Mouse (Mus musculus): Measurements from ENCODE around the gene P2ry10. TPM values are rescaled to one million over a fixed set of nuclear protein-coding genes. Genes with fewer than 3 reads are reported as not detected.

The P2ry10 gene
- polyA plus RNA-seq, 1 experiment from 2014 or later: not detected

GRCm38 (mm10) chrX:107116333-107116732 lies 28.0 kb downstream of the P2ry10 start:
- 74% methylated on average over 1 of the region's 1 CpGs for WGBS (ENCODE audit: insufficient replicate concordance)
- H3K4me1 ChIP-seq (ENCODE audit: control insufficient read depth, insufficient read depth, low read length): no peaks in the 10 kb centered on the region

GRCm38 (mm10) chrX:107116987-107117386 lies 28.7 kb downstream of the P2ry10 start:
- Histone ChIP-seq H3K9me3 (replicated peaks; ENCODE audit: control insufficient read depth, low read length) (no peaks in the 10 kb centered on the region), H3K36me3 (ENCODE audit: control insufficient read depth, insufficient read depth, low read length) (no peaks in the 10 kb centered on the region), H3K4me2 (no peak overlapping the region), H3K27me3 (ENCODE audit: control insufficient read depth, insufficient read depth, low read length) (no peaks in the 10 kb centered on the region), H3K4me3 (ENCODE audit: low read depth, low read length) (no peak overlapping the region), H3K9ac (ENCODE audit: low read depth, low read length) (no peak overlapping the region), H3K27ac (ENCODE audit: low read depth, low read length) (no peak overlapping the region), H3K4me1 (ENCODE audit: control insufficient read depth, insufficient read depth, low read length) (no peaks in the 10 kb centered on the region)
- no peak for ATAC-seq (replicated peaks; ENCODE audit: insufficient number of reproducible peaks, low FRiP score, low TSS enrichment)
- WGBS (ENCODE audit: insufficient replicate concordance): 72% methylated on average over 1 of the region's 1 CpGs

More at GRCm38 (mm10) chrX:107116333-107116732, 28.0 kb downstream of the P2ry10 start:
- Histone ChIP-seq H3K9ac (ENCODE audit: low read depth, low read length) (no peak overlapping the region), H3K4me2 (no peak overlapping the region), H3K36me3 (ENCODE audit: control insufficient read depth, insufficient read depth, low read length) (no peaks in the 10 kb centered on the region), H3K4me3 (ENCODE audit: low read depth, low read length) (no peak overlapping the region), H3K9me3 (replicated peaks; ENCODE audit: control insufficient read depth, low read length) (no peaks in the 10 kb centered on the region), H3K27ac (ENCODE audit: low read depth, low read length) (no peak overlapping the region), H3K27me3 (ENCODE audit: control insufficient read depth, insufficient read depth, low read length) (no peaks in the 10 kb centered on the region)
- no peak for ATAC-seq (replicated peaks; ENCODE audit: insufficient number of reproducible peaks, low FRiP score, low TSS enrichment)

- 70% methylated on average over 3 of the region's 3 CpGs for WGBS (ENCODE audit: insufficient replicate concordance)
- Histone ChIP-seq H3K9ac (ENCODE audit: low read depth, low read length) (no peak overlapping the region), H3K4me3 (ENCODE audit: low read depth, low read length) (no peak overlapping the region)
Observed at GRCm38 (mm10) chrX:107143184-107143583, 54.9 kb downstream of the P2ry10 start.

DNA sequence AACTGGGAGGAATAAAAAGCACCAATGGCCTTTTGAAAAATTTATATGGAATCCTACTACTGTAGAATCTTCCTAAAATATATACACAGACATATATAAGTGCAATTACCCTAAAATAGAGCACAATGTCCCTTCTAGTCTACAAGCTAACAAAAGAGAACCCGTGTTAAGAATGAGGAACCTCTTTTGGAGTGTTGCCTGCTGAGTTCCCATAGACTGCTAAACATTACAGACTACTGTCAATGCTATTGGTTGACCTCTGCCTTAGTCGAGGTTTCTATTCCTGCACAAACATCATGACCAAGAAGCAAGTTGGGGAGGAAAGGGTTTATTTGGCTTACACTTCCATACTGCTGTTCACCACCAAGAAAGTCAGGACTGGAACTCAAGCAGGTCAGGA lies 55.6 kb downstream of the P2ry10 start:
- no peak overlapping the region for H3K9ac ChIP-seq (ENCODE audit: low read depth, low read length)
- H3K4me3 ChIP-seq (ENCODE audit: low read depth, low read length): no peak overlapping the region
- H3K4me2 ChIP-seq: no peak overlapping the region
- H3K36me3 ChIP-seq (ENCODE audit: control insufficient read depth, insufficient read depth, low read length): no peaks in the 10 kb centered on the region
- no peaks in the 10 kb centered on the region for H3K9me3 ChIP-seq (replicated peaks; ENCODE audit: control insufficient read depth, low read length)
- no peaks in the 10 kb centered on the region for H3K27me3 ChIP-seq (ENCODE audit: control insufficient read depth, insufficient read depth, low read length)
- H3K4me1 ChIP-seq (ENCODE audit: control insufficient read depth, insufficient read depth, low read length): no peaks in the 10 kb centered on the region
- no peak overlapping the region for H3K27ac ChIP-seq (ENCODE audit: low read depth, low read length)
- 46% methylated on average over 2 of the region's 2 CpGs for WGBS (ENCODE audit: insufficient replicate concordance)
- no peak for ATAC-seq (replicated peaks; ENCODE audit: insufficient number of reproducible peaks, low FRiP score, low TSS enrichment)

More at GRCm38 (mm10) chrX:107143184-107143583, 54.9 kb downstream of the P2ry10 start:
- Histone ChIP-seq H3K27me3 (ENCODE audit: control insufficient read depth, insufficient read depth, low read length) (no peaks in the 10 kb centered on the region), H3K4me2 (no peak overlapping the region), H3K4me1 (ENCODE audit: control insufficient read depth, insufficient read depth, low read length) (no peaks in the 10 kb centered on the region), H3K36me3 (ENCODE audit: control insufficient read depth, insufficient read depth, low read length) (no peaks in the 10 kb centered on the region), H3K27ac (ENCODE audit: low read depth, low read length) (no peak overlapping the region), H3K9me3 (replicated peaks; ENCODE audit: control insufficient read depth, low read length) (no peaks in the 10 kb centered on the region)
- ATAC-seq (replicated peaks; ENCODE audit: insufficient number of reproducible peaks, low FRiP score, low TSS enrichment): no peak

DNA sequence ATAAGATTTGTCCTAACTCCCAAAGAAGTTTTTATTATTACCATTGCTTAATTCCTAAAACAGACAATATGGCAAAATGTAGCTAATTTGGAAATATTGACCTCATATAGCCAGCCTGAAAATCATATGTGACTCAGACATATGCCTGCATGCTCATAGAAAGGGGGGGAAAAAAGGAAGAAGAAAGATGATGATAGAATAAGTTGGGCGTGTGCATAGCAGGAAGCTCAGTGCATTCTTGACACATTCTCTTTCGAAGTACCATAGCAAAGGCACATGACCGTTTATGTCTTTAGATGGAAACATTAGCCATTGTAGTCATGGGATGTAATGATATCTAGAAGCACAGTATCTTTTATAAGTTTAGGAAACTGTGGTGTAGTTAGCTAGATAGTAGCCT lies 60.4 kb downstream of the P2ry10 start, which contains the start of gene P2ry10b:
P2ry10b (plus strand) TSS at position 247 of the 400 bp plus-strand sequence.
- no peak for ATAC-seq (replicated peaks; ENCODE audit: insufficient number of reproducible peaks, low FRiP score, low TSS enrichment)
- no peaks in the 10 kb centered on the region for H3K36me3 ChIP-seq (ENCODE audit: control insufficient read depth, insufficient read depth, low read length)
- H3K27ac ChIP-seq (ENCODE audit: low read depth, low read length): peak within 1 kb of the TSS; percentile 50; the same call in 1 of the 2 replicates
- no peak within 1 kb of the TSS for H3K4me2 ChIP-seq
- no peaks in the 10 kb centered on the region for H3K27me3 ChIP-seq (ENCODE audit: control insufficient read depth, insufficient read depth, low read length)
- H3K9ac ChIP-seq (ENCODE audit: low read depth, low read length): no peak within 1 kb of the TSS
- no peaks in the 10 kb centered on the region for H3K4me1 ChIP-seq (ENCODE audit: control insufficient read depth, insufficient read depth, low read length)
- no peak within 1 kb of the TSS for H3K4me3 ChIP-seq (ENCODE audit: low read depth, low read length)
- 75% methylated on average over 3 of the region's 3 CpGs for WGBS (ENCODE audit: insufficient replicate concordance)
- no peaks in the 10 kb centered on the region for H3K9me3 ChIP-seq (replicated peaks; ENCODE audit: control insufficient read depth, low read length)

DNA sequence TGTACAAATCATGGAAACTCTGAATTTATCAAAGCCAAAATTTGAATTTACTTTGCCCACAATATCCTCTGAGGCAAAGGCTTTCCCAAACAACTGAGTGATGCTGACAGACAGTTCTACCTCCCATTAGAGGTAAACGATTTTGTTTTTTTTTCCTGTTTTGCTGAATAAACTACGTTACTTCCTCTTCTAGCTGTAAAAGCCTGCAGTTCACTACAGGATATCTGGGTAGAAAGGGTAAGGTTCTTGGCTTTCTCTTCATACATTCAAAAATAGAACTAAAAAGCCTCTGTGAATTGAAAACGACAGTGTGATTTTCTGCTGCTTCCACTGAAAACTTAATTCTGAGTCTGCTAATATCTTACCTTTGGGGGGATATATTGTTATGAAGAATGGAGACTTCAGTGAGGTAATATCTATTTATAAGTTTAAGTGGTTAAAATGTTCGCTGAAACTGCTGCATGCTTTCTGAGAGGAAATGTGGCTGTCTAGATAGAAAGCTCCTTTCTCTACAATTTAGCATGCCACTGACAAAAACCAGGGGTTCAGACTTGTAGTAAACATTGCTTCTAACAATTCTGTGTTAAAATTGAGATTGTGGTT lies 61.2 kb downstream of the P2ry10 start:
- Histone ChIP-seq H3K9me3 (replicated peaks; ENCODE audit: control insufficient read depth, low read length) (no peaks in the 10 kb centered on the region), H3K27me3 (ENCODE audit: control insufficient read depth, insufficient read depth, low read length) (no peaks in the 10 kb centered on the region), H3K4me2 (no peak overlapping the region), H3K4me3 (ENCODE audit: low read depth, low read length) (no peak overlapping the region), H3K27ac (ENCODE audit: low read depth, low read length) (peak overlapping the region; percentile 50; the same call in 1 of the 2 replicates), H3K36me3 (ENCODE audit: control insufficient read depth, insufficient read depth, low read length) (no peaks in the 10 kb centered on the region), H3K9ac (ENCODE audit: low read depth, low read length) (no peak overlapping the region), H3K4me1 (ENCODE audit: control insufficient read depth, insufficient read depth, low read length) (no peaks in the 10 kb centered on the region)
- no peak for ATAC-seq (replicated peaks; ENCODE audit: insufficient number of reproducible peaks, low FRiP score, low TSS enrichment)
- 42% methylated on average over 4 of the region's 4 CpGs for WGBS (ENCODE audit: insufficient replicate concordance)

DNA sequence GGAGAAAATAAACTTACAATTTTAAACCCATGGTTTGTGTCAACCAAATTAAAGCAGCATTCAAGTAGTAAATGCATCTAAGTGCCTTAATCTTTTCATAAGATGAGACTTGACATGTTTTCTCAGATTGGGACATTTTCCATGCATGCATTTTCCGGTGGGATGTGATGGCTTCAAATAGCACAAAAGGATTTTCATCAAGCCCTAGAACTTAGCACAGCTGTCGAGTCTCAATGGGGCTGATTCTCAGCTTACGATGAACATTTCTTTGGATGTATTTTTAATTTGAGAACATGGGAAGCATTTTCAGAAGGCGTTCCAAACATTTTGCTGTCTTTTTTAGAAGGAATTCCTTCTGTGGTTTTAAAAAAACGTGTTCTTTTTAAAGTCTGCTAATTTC lies 61.7 kb downstream of the P2ry10 start:
- H3K36me3 ChIP-seq (ENCODE audit: control insufficient read depth, insufficient read depth, low read length): no peaks in the 10 kb centered on the region
- no peak overlapping the region for H3K9ac ChIP-seq (ENCODE audit: low read depth, low read length)
- WGBS (ENCODE audit: insufficient replicate concordance): 49% methylated on average over 5 of the region's 5 CpGs

GRCm38 (mm10) chrX:107150752-107151515 lies 62.6 kb downstream of the P2ry10 start:
- Histone ChIP-seq H3K27me3 (ENCODE audit: control insufficient read depth, insufficient read depth, low read length) (no peaks in the 10 kb centered on the region), H3K4me1 (ENCODE audit: control insufficient read depth, insufficient read depth, low read length) (no peaks in the 10 kb centered on the region), H3K4me2 (no peak overlapping the region), H3K9ac (ENCODE audit: low read depth, low read length) (no peak overlapping the region), H3K36me3 (ENCODE audit: control insufficient read depth, insufficient read depth, low read length) (no peaks in the 10 kb centered on the region), H3K27ac (ENCODE audit: low read depth, low read length) (peak overlapping the region; percentile 66; the same call in 1 of the 2 replicates), H3K9me3 (replicated peaks; ENCODE audit: control insufficient read depth, low read length) (no peaks in the 10 kb centered on the region), H3K4me3 (ENCODE audit: low read depth, low read length) (no peak overlapping the region)
- 58% methylated on average over 4 of the region's 4 CpGs for WGBS (ENCODE audit: insufficient replicate concordance)
- no peak for ATAC-seq (replicated peaks; ENCODE audit: insufficient number of reproducible peaks, low FRiP score, low TSS enrichment)

More for the DNA sequence above, 61.7 kb downstream of the P2ry10 start:
- H3K4me2 ChIP-seq: no peak overlapping the region
- peak overlapping the region; percentile 50; the same call in 1 of the 2 replicates for H3K27ac ChIP-seq (ENCODE audit: low read depth, low read length)
- H3K4me3 ChIP-seq (ENCODE audit: low read depth, low read length): no peak overlapping the region
- ATAC-seq (replicated peaks; ENCODE audit: insufficient number of reproducible peaks, low FRiP score, low TSS enrichment): no peak
- H3K4me1 ChIP-seq (ENCODE audit: control insufficient read depth, insufficient read depth, low read length): no peaks in the 10 kb centered on the region
- H3K9me3 ChIP-seq (replicated peaks; ENCODE audit: control insufficient read depth, low read length): no peaks in the 10 kb centered on the region
- no peaks in the 10 kb centered on the region for H3K27me3 ChIP-seq (ENCODE audit: control insufficient read depth, insufficient read depth, low read length)

All from heart, embryonic 11.5 days (tissue).